Mouse (Mus musculus) yolk sac, embryonic 10.5 days (tissue): Measurements from ENCODE around the gene Fam192a.
A peak's percentile ranks its signal among the peaks of the same experiment; 100 is the strongest.

ENCODE experiments used
- DNase-seq: peaks from one replicate; pipeline ENCODE4 v3.0.0-alpha.2; 2017; ENCODE audit warnings: low spot score

The Fam192a gene

GRCm38 (mm10) chr8:94532873-94533671 is 68.7 kb downstream of the Fam192a start, which contains the start of gene Cpne2:
Gene Cpne2, plus strand, starts transcription at chr8:94532990.
- peak; percentile 61 for DNase-seq

GRCm38 (mm10) chr8:94532525-94532872 is 69.3 kb downstream of the Fam192a start:
- no peak for DNase-seq

GRCm38 (mm10) chr8:94532000-94532399 is 69.8 kb downstream of the Fam192a start:
- peak; percentile 7 for DNase-seq

GRCm38 (mm10) chr8:94530643-94531042 is 71.2 kb downstream of the Fam192a start:
- no peak for DNase-seq

- DNase-seq, result no peak
These were observed 71.9 kb downstream of the Fam192a start for GRCm38 (mm10) chr8:94529875-94530274.

GRCm38 (mm10) chr8:94528245-94528644 is 73.6 kb downstream of the Fam192a start:
- no peak for DNase-seq

GRCm38 (mm10) chr8:94527178-94527577 is 74.6 kb downstream of the Fam192a start:
- DNase-seq, result no peak

GRCm38 (mm10) chr8:94524554-94524953 is 77.2 kb downstream of the Fam192a start:
- no peak for DNase-seq
